Mouse (Mus musculus) limb, embryonic 11.5 days (tissue): Measurements from ENCODE around the gene Crisp4. TPM values are rescaled to one million over a fixed set of nuclear protein-coding genes. Genes with fewer than 3 reads are reported as not detected.

Experiments used
- ATAC-seq: fragments of 200-750 bp; cut with Nextera tagmentation; 2 replicates; pipeline ENCODE4 v1.8.0; 2017; ENCODE audit warnings: low read depth; ENCODE audit not compliant: insufficient number of reproducible peaks, low FRiP score, low TSS enrichment
- DNase-seq: peaks from one replicate; pipeline ENCODE4 v3.0.0-alpha.2; 2015; ENCODE audit warnings: low spot score
- H3K27ac ChIP-seq: fragments of 300-500 bp; sonication (generic); replicated peaks from 2 replicates; pipeline ENCODE4 v1.5.1; 2014; ENCODE audit warnings: low read depth, mild to moderate bottlenecking, low read length
- H3K27me3 ChIP-seq: fragments of 300-500 bp; sonication (generic); 2 replicates; pipeline ENCODE4 v1.6.1; 2014; ENCODE audit warnings: mild to moderate bottlenecking, low read length, mixed read lengths; ENCODE audit not compliant: control insufficient read depth, insufficient read depth
- H3K36me3 ChIP-seq: fragments of 300-500 bp; sonication (generic); 2 replicates; pipeline ENCODE4 v1.6.1; 2014; ENCODE audit warnings: mild to moderate bottlenecking, low read length, moderate library complexity, mixed read lengths; ENCODE audit not compliant: control insufficient read depth, insufficient read depth
- H3K4me1 ChIP-seq: fragments of 300-500 bp; sonication (generic); 2 replicates; pipeline ENCODE4 v1.6.1; 2014; ENCODE audit warnings: low read length, mixed read lengths; ENCODE audit not compliant: control insufficient read depth, insufficient read depth
- H3K4me2 ChIP-seq: fragments of 300-500 bp; sonication (generic); 2 replicates; pipeline ENCODE4 v1.6.1; 2014; ENCODE audit warnings: low read depth, mild to moderate bottlenecking, moderate library complexity; ENCODE audit not compliant: severe bottlenecking
- H3K4me3 ChIP-seq: fragments of 300-500 bp; sonication (generic); 2 replicates; pipeline ENCODE4 v1.5.1; 2014; ENCODE audit warnings: low read depth, low read length
- H3K9ac ChIP-seq: fragments of 300-500 bp; sonication (generic); 2 replicates; pipeline ENCODE4 v1.6.1; 2014; ENCODE audit warnings: mild to moderate bottlenecking, low read length
- H3K9me3 ChIP-seq: fragments of 300-500 bp; sonication (generic); 2 replicates; pipeline ENCODE4 v1.6.1; 2016; ENCODE audit warnings: low read length; ENCODE audit not compliant: control insufficient read depth
- WGBS: fragments of 180-500 bp; shearing (Covaris S2); extraction: QIAGEN DNeasy Blood & Tissue Kit; methylation state at CpG from one replicate; pipeline ENCODE4 v1.1.7; 2014; 5-methylcytosine and 5-hydroxymethylcytosine counted together
- polyA plus RNA-seq: library from polyadenylated mRNA; unstranded; fragments of >200 nt; fragmentation: Nextera tagmentation; extraction: Ambion mirVana; gene quantifications from 2 replicates; pipeline ENCODE4 v1.2.1, GENCODE M21; 2014

The Crisp4 gene
- polyA plus RNA-seq, 1 experiment from 2014 or later = not detected

DNA sequence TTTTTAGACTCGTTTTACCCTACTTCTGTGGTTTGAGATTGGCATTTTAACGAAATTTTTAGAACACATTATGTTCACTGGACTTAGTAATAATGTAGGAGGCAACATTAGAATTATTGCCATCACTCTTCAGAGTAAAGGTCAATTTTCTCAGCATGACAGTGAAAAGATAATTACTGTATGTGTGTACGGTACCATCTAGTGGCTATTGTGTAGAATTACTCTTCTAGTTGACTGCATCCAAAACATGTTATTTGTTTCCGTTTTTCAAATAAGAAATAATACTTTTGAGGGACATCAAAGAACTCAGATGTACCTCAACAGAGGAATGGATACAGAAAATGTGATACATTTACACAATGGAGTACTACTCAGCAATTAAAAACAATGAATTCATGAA is 14.0 kb downstream of the Crisp4 start:
- Histone ChIP-seq H3K9me3 (no peaks in the 10 kb centered on the region), H3K4me3 (no peak overlapping the region), H3K27ac (no peak overlapping the region), H3K27me3 (no peaks in the 10 kb centered on the region), H3K4me2 (no peak overlapping the region), H3K9ac (no peak overlapping the region), H3K36me3 (no peaks in the 10 kb centered on the region), H3K4me1 (no peaks in the 10 kb centered on the region)
- 56% methylated on average over 4 of the region's 4 CpGs for WGBS
- no peak for DNase-seq
- no peak for ATAC-seq

DNA sequence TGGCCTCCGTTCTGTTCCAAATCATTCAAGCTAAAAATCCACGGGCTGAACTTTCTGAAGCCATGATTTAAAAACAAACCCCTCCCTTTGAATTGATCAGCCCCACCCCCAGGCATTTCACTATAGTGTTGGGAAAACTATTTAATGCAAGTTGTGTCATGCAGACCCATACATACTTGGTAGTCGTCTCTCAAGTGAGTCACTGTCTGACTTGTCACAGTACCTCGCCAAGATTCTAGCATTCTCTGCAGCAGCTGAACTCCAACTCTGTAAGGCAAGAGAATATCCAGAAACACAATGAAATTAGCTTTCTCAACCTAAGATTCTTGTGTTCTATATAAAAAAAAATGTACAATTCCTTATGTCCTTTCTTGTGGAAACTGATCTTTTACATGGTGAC is 15.7 kb downstream of the Crisp4 start:
- DNase-seq (no peak), ATAC-seq (no peak)
- H3K9ac ChIP-seq = no peak overlapping the region
- no peaks in the 10 kb centered on the region for H3K9me3 ChIP-seq
- no peak overlapping the region for H3K4me3 ChIP-seq
- H3K4me2 ChIP-seq = no peak overlapping the region
- H3K36me3 ChIP-seq = no peaks in the 10 kb centered on the region
- 70% methylated on average over 4 of the region's 4 CpGs for WGBS
- no peaks in the 10 kb centered on the region for H3K27me3 ChIP-seq
- no peak overlapping the region for H3K27ac ChIP-seq
- H3K4me1 ChIP-seq = no peaks in the 10 kb centered on the region

DNA sequence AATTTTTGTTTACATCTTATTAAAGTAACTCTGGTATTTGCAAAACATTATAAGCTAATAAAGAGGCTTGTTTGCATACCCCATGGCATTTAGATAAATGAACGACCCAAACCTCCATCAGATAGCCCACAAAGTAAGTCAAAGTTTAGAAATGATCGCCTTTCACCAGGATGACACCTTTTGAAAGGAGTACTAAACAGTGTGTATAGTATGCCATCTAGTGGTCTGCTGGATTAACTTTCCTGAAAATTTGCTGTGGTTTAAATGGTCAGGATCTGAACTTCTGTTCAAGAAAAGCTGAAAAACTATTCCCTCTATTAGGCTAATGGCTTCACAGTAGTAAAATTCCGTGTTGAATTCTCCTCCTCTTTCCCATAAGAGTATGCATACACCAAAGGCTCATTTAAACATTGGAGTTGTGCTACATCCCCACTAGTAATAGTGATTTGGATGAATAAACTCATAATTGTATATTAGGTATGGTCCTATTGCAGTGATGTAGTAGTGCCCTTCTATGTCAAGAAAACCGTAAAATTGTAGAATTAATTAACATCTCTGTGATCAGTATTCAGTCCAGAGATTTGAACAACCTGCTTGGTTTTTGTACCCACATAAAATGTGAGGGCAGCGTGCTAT is 38.9 kb downstream of the Crisp4 start:
- DNase-seq (no peak), ATAC-seq (no peak)
- Histone ChIP-seq H3K4me3 (no peak overlapping the region), H3K4me1 (no peaks in the 10 kb centered on the region), H3K36me3 (no peaks in the 10 kb centered on the region), H3K9ac (no peak overlapping the region), H3K9me3 (no peaks in the 10 kb centered on the region), H3K27ac (no peak overlapping the region), H3K27me3 (no peaks in the 10 kb centered on the region), H3K4me2 (no peak overlapping the region)
- WGBS = 41% methylated on average over 5 of the region's 5 CpGs

DNA sequence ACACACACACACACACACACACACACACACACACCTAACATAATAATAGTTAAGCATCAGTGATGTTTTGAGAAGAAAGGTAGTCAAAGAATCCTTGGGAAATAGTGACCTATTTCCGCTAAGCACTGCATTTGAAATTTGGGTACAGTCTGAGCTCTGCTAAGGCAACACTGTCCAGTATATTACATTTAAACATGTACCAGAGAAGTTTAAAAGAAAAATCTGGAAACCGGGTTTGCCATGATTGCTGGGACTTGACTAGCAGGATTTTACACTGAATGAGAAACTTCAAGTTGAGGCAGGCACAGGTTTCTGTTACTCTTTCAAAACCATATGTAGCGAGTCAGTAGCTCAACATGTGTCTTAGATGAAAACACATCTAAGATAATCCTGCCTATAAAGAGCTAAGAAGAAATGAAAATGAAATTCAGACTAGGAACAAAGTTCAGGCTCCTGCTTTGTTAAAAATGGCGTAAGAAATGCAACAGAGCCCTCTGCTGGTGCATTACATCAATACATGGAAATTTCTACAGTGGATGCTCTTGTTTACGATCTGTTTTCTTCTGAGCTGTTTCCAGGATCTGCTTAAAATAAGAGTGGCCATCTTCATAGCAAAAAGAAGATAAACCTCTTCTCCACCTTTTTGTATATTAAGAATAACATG is 39.7 kb downstream of the Crisp4 start:
- no peaks in the 10 kb centered on the region for H3K36me3 ChIP-seq
- no peak overlapping the region for H3K4me3 ChIP-seq
- no peak overlapping the region; the same call in 1 of the 2 replicates for H3K9ac ChIP-seq
- no peak for ATAC-seq
- no peaks in the 10 kb centered on the region for H3K27me3 ChIP-seq
- no peak overlapping the region for H3K27ac ChIP-seq
- no peaks in the 10 kb centered on the region for H3K4me1 ChIP-seq
- no peaks in the 10 kb centered on the region for H3K9me3 ChIP-seq
- H3K4me2 ChIP-seq = no peak overlapping the region
- 59% methylated on average over 5 of the region's 5 CpGs for WGBS
- no peak for DNase-seq

DNA sequence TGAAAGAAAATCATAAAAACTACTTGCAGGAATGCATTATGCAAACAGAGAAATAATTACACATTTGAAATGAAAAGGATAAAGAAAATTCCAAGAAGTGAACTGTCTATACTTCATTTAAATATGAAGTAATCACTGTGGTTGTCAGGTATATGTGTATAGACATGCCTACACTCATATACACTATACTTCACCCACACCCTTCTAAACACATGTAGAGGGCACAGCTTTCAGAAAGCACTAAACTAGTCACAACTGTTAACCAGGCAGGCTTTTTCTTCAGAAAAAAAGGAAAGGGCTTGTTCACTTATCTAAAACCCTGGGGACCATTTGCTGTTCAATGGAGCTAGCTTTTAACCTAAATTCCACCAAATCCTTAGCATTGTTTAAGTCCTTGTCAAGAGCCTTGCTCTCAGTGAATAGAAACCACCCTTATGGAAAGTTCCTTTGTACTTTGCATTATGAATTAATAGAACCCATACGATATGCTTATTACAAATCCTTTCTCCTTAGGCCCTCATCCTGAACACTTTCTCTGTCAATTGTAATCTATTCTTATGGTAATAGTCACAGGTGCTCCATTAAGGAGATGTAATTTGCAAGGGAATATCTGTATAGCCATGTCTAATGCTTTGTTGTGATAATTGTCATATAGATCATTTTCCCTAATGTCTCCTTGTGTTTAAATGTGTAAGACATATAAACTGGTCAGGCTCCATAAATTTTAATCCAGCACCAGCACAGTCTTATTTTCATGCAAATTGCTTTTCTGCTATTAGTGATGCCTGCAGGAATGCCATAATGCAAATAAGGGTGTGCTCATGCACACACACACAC is 40.5 kb downstream of the Crisp4 start:
- no peak for DNase-seq
- ATAC-seq = no peak
- H3K9ac ChIP-seq = no peak overlapping the region
- WGBS = 88% methylated on average over 1 of the region's 1 CpGs
- H3K27ac ChIP-seq = no peak overlapping the region
- H3K4me1 ChIP-seq = no peaks in the 10 kb centered on the region
- no peak overlapping the region for H3K4me2 ChIP-seq
- no peaks in the 10 kb centered on the region for H3K36me3 ChIP-seq
- no peaks in the 10 kb centered on the region for H3K9me3 ChIP-seq
- H3K4me3 ChIP-seq = no peak overlapping the region
- H3K27me3 ChIP-seq = no peaks in the 10 kb centered on the region

Other genes starting within 250 kb of the Crisp4 start
- not detected in 2 replicates for gene Defb18, start 91.5 kb upstream of the Crisp4 start, polyA plus RNA-seq
- not detected in 2 replicates for gene Defb41, start 119.2 kb upstream of the Crisp4 start, polyA plus RNA-seq